Mouse (Mus musculus): Measurements from ENCODE around the gene Gm20388. TPM values are rescaled to one million over a fixed set of nuclear protein-coding genes. Genes with fewer than 3 reads are reported as not detected.

Gm20388 gene
- polyA plus RNA-seq, 1 experiment from 2014 or later, result not detected

GRCm38 (mm10) chr8:124080467-124081326 lies 4170.1 kb downstream of the Gm20388 start:
- Histone ChIP-seq H3K4me2 (no peak overlapping the region), H3K4me3 (no peak overlapping the region), H3K27me3 (replicated peaks) (no peaks in the 10 kb centered on the region), H3K36me3 (no peaks in the 10 kb centered on the region), H3K27ac (no peak overlapping the region), H3K4me1 (peaks cover 33% of the 10 kb centered on the region), H3K9ac (no peak overlapping the region), H3K9me3 (replicated peaks) (no peaks in the 10 kb centered on the region)
- 71% methylated on average over 21 of the region's 21 CpGs for WGBS (ENCODE audit: insufficient replicate concordance)
- no peak for ATAC-seq

GRCm38 (mm10) chr8:124082616-124083015 lies 4172.0 kb downstream of the Gm20388 start:
- no peaks in the 10 kb centered on the region for H3K9me3 ChIP-seq (replicated peaks)
- peaks cover 14% of the 10 kb centered on the region for H3K4me1 ChIP-seq
- H3K27ac ChIP-seq, result no peak overlapping the region
- H3K4me2 ChIP-seq, result no peak overlapping the region
- H3K27me3 ChIP-seq (replicated peaks), result peaks cover 3% of the 10 kb centered on the region; the same call in 1 of the 2 replicates
- WGBS (ENCODE audit: insufficient replicate concordance), result 88% methylated on average over 8 of the region's 8 CpGs
- no peak overlapping the region for H3K9ac ChIP-seq
- H3K4me3 ChIP-seq, result no peak overlapping the region
- no peaks in the 10 kb centered on the region for H3K36me3 ChIP-seq
- no peak for ATAC-seq

GRCm38 (mm10) chr8:124083611-124084010 lies 4173.0 kb downstream of the Gm20388 start:
- Histone ChIP-seq H3K4me3 (no peak overlapping the region), H3K4me1 (peaks cover 4% of the 10 kb centered on the region; the same call in 1 of the 2 replicates), H3K9ac (no peak overlapping the region), H3K27ac (no peak overlapping the region), H3K4me2 (no peak overlapping the region), H3K9me3 (replicated peaks) (no peaks in the 10 kb centered on the region), H3K27me3 (replicated peaks) (peaks cover 3% of the 10 kb centered on the region; the same call in 1 of the 2 replicates), H3K36me3 (no peaks in the 10 kb centered on the region)
- no peak for ATAC-seq
- 73% methylated on average over 7 of the region's 7 CpGs for WGBS (ENCODE audit: insufficient replicate concordance)

GRCm38 (mm10) chr8:124085668-124086067 lies 4175.0 kb downstream of the Gm20388 start:
- H3K9ac ChIP-seq, result no peak overlapping the region
- peaks cover 3% of the 10 kb centered on the region; the same call in 1 of the 2 replicates for H3K27me3 ChIP-seq (replicated peaks)
- WGBS (ENCODE audit: insufficient replicate concordance), result 44% methylated on average over 4 of the region's 4 CpGs
- ATAC-seq, result no peak
- no peak overlapping the region for H3K4me3 ChIP-seq
- H3K4me2 ChIP-seq, result no peak overlapping the region
- no peaks in the 10 kb centered on the region for H3K4me1 ChIP-seq
- no peak overlapping the region for H3K27ac ChIP-seq
- no peaks in the 10 kb centered on the region for H3K9me3 ChIP-seq (replicated peaks)
- H3K36me3 ChIP-seq, result no peaks in the 10 kb centered on the region

GRCm38 (mm10) chr8:124088092-124088613 lies 4177.5 kb downstream of the Gm20388 start:
- H3K9me3 ChIP-seq (replicated peaks), result no peaks in the 10 kb centered on the region
- no peak overlapping the region for H3K27ac ChIP-seq
- no peak overlapping the region for H3K4me3 ChIP-seq
- peaks cover 3% of the 10 kb centered on the region; the same call in 1 of the 2 replicates for H3K27me3 ChIP-seq (replicated peaks)
- WGBS (ENCODE audit: insufficient replicate concordance), result 53% methylated on average over 11 of the region's 11 CpGs
- no peak for ATAC-seq
- no peak overlapping the region for H3K4me2 ChIP-seq
- H3K4me1 ChIP-seq, result no peaks in the 10 kb centered on the region
- no peak overlapping the region for H3K9ac ChIP-seq
- no peaks in the 10 kb centered on the region for H3K36me3 ChIP-seq

- Histone ChIP-seq H3K4me2 (no peak overlapping the region), H3K4me3 (no peak overlapping the region), H3K4me1 (no peaks in the 10 kb centered on the region), H3K9ac (no peak overlapping the region), H3K9me3 (replicated peaks) (no peaks in the 10 kb centered on the region), H3K27ac (no peak overlapping the region), H3K36me3 (no peaks in the 10 kb centered on the region), H3K27me3 (replicated peaks) (peaks cover 3% of the 10 kb centered on the region; the same call in 1 of the 2 replicates)
- 62% methylated on average over 5 of the region's 5 CpGs for WGBS (ENCODE audit: insufficient replicate concordance)
- ATAC-seq, result no peak
Observed at GRCm38 (mm10) chr8:124089016-124089415, 4178.4 kb downstream of the Gm20388 start.

GRCm38 (mm10) chr8:124090473-124090872 lies 4179.8 kb downstream of the Gm20388 start:
- Histone ChIP-seq H3K4me3 (no peak overlapping the region), H3K27ac (no peak overlapping the region), H3K4me2 (no peak overlapping the region), H3K4me1 (no peaks in the 10 kb centered on the region), H3K9me3 (replicated peaks) (no peaks in the 10 kb centered on the region), H3K9ac (no peak overlapping the region), H3K27me3 (replicated peaks) (peaks cover 3% of the 10 kb centered on the region; the same call in 1 of the 2 replicates), H3K36me3 (no peaks in the 10 kb centered on the region)
- ATAC-seq, result peak; percentile 54
- WGBS (ENCODE audit: insufficient replicate concordance), result 78% methylated on average over 5 of the region's 5 CpGs

GRCm38 (mm10) chr8:124098953-124099622 lies 4188.4 kb downstream of the Gm20388 start:
- Histone ChIP-seq H3K4me1 (no peaks in the 10 kb centered on the region), H3K27ac (no peak overlapping the region), H3K27me3 (replicated peaks) (no peaks in the 10 kb centered on the region), H3K9ac (no peak overlapping the region), H3K36me3 (no peaks in the 10 kb centered on the region), H3K9me3 (replicated peaks) (no peaks in the 10 kb centered on the region), H3K4me3 (no peak overlapping the region), H3K4me2 (no peak overlapping the region)
- ATAC-seq, result no peak
- WGBS (ENCODE audit: insufficient replicate concordance), result 43% methylated on average over 11 of the region's 11 CpGs

- Histone ChIP-seq H3K9ac (no peak overlapping the region), H3K9me3 (replicated peaks) (no peaks in the 10 kb centered on the region), H3K4me2 (no peak overlapping the region), H3K36me3 (no peaks in the 10 kb centered on the region), H3K4me3 (no peak overlapping the region), H3K4me1 (no peaks in the 10 kb centered on the region), H3K27me3 (replicated peaks) (no peaks in the 10 kb centered on the region), H3K27ac (no peak overlapping the region)
- WGBS (ENCODE audit: insufficient replicate concordance), result 73% methylated on average over 6 of the region's 6 CpGs
- ATAC-seq, result no peak
Observed at GRCm38 (mm10) chr8:124099623-124099965, 4189.0 kb downstream of the Gm20388 start.

- Histone ChIP-seq H3K4me2 (no peak overlapping the region), H3K4me3 (no peak overlapping the region), H3K27me3 (replicated peaks) (no peaks in the 10 kb centered on the region), H3K27ac (no peak overlapping the region), H3K9ac (no peak overlapping the region), H3K4me1 (no peaks in the 10 kb centered on the region), H3K9me3 (replicated peaks) (no peaks in the 10 kb centered on the region), H3K36me3 (no peaks in the 10 kb centered on the region)
- 65% methylated on average over 6 of the region's 6 CpGs for WGBS (ENCODE audit: insufficient replicate concordance)
- no peak for ATAC-seq
Observed at GRCm38 (mm10) chr8:124105869-124106268, 4195.2 kb downstream of the Gm20388 start.

- H3K4me1 ChIP-seq, result no peaks in the 10 kb centered on the region
- no peaks in the 10 kb centered on the region for H3K36me3 ChIP-seq
- no peak overlapping the region for H3K4me2 ChIP-seq
- no peak overlapping the region for H3K9ac ChIP-seq
- no peak overlapping the region for H3K4me3 ChIP-seq
- no peak overlapping the region for H3K27ac ChIP-seq
- no peak for ATAC-seq
- WGBS (ENCODE audit: insufficient replicate concordance), result 76% methylated on average over 7 of the region's 7 CpGs
- H3K27me3 ChIP-seq (replicated peaks), result no peaks in the 10 kb centered on the region
- H3K9me3 ChIP-seq (replicated peaks), result no peaks in the 10 kb centered on the region
Observed at GRCm38 (mm10) chr8:124106328-124107195, 4195.9 kb downstream of the Gm20388 start.

Data from liver, embryonic 12.5 days (tissue).